ENCODE assay signal across 10 mouse cellular contexts in the genomic region with DNA sequence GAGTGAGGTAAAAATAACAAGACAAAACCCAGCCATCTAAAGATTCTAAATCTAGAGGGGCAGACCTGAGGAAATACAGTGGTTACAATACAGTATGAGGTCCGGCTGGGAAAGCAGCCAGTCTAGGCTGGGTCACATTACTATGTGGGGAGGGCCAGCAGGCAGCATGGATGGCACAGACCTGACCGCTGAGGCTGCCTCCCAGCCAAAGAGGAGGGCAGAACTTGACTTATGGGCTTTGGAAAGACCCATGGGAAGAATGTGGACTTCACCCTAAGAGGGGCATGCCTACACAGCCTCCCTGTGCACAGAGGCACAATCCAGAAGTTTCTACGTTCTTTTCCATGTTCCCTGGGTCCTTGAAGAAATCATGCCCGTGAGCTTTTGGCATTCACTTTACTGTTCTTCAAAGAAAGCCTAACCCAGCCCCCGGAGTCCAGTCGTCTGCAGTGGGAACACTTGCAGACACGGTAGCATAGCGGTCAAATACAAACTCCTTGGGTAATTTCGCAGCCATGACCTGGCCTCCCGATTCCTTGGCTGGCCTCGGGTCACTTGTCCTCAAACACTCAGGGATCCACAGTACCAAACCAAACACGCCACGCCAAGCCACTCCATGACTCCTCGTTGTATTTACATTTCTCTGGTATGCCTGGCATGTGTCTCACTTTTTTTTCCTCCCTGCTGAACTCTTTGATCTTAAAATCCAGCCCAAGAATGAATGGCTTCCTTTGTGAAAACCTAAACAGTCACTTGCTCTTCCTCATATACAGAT.
A peak's percentile ranks its signal among the peaks of the same experiment; 100 is the strongest.
DNase-seq lines count a peak whose midpoint lies in the region; ATAC-seq and TF ChIP-seq lines count a peak whose summit lies in the region.
"Had no signal": no experiment of that assay in that cellular context is flagged by ENCODE, and none has a peak within 500 bp of the region (broad histone marks: within the 10 kb centered on the region; RNA-seq: fewer than 3 reads in every experiment).

No protein-coding gene starts in this region.

- H3K4me1 ChIP-seq in heart, embryonic 16.5 days (ENCODE audit: control insufficient read depth, insufficient read depth, low read length) = peaks cover 12% of the 10 kb centered on the region
- peaks cover 20% of the 10 kb centered on the region for H3K4me1 ChIP-seq in embryonic facial prominence, embryonic 13.5 days
- H3K4me1 ChIP-seq in lung, embryonic 16.5 days (replicated peaks; ENCODE audit: control insufficient read depth, insufficient read depth, low read length) = peaks cover 42% of the 10 kb centered on the region
- no peaks in the 10 kb centered on the region for H3K4me1 ChIP-seq in cerebellum, adult 2 months (ENCODE audit: control insufficient read depth, insufficient read depth, low read length)
- H3K4me1 ChIP-seq: megakaryocyte, embryonic 14.5 days had no signal

- no peak for TF ChIP-seq POLR2A in brain, embryonic 14.5 days (IDR thresholded peaks at IDR 0.05; ENCODE audit: borderline replicate concordance, extremely low read depth, insufficient read depth, insufficient read length, poor library complexity, severe bottlenecking)
- no peak for TF ChIP-seq POLR2A in cerebellum, adult 2 months (IDR thresholded peaks at IDR 0.05; ENCODE audit: borderline replicate concordance, insufficient read depth, low read length)

- intact Hi-C loops in heart, postnatal 10 days (cut with DNase I) = no loop called here

- H3K4me3 ChIP-seq in heart, embryonic 16.5 days (ENCODE audit: low read length) = no peak overlapping the region
- no peak overlapping the region for H3K4me3 ChIP-seq in embryonic facial prominence, embryonic 13.5 days
- H3K4me3 ChIP-seq in lung, embryonic 16.5 days (ENCODE audit: low read length) = peak overlapping the region; percentile 3; the same call in 1 of the 2 replicates
- no peak overlapping the region for H3K4me3 ChIP-seq in cerebellum, adult 2 months (replicated peaks; ENCODE audit: insufficient read depth, low read depth, low read length)
- H3K4me3 ChIP-seq: megakaryocyte, embryonic 14.5 days had no signal

- no peak overlapping the region for H3K27ac ChIP-seq in heart, embryonic 16.5 days (ENCODE audit: low read length)
- peak overlapping the region; percentile 44; the same call in 1 of the 2 replicates for H3K27ac ChIP-seq in embryonic facial prominence, embryonic 13.5 days
- peak overlapping the region; percentile 93 for H3K27ac ChIP-seq in lung, embryonic 16.5 days (ENCODE audit: low read length)
- H3K27ac ChIP-seq in cerebellum, adult 2 months (ENCODE audit: insufficient read depth, low read length) = no peak overlapping the region

- peak overlapping the region; percentile 15 for H3K4me2 ChIP-seq in heart, embryonic 16.5 days (ENCODE audit: low read depth, low read length)
- peak overlapping the region; percentile 31 for H3K4me2 ChIP-seq in embryonic facial prominence, embryonic 13.5 days
- H3K4me2 ChIP-seq in lung, embryonic 16.5 days (ENCODE audit: low read depth, low read length) = peak overlapping the region; percentile 40

- DNase-seq in heart, postnatal 10 days = no peak
- peak; percentile 33 for DNase-seq in brain, embryonic 14.5 days (ENCODE audit: low read depth)
- no peak for DNase-seq in cerebellum, adult 2 months
- DNase-seq in frontal cortex, postnatal 36 days (ENCODE audit: low spot score in 2 of 2) = no peak
- DNase-seq in ovary, postnatal 10 days (ENCODE audit: low spot score) = no peak
- DNase-seq: thymus, postnatal 14 days had no signal

- ATAC-seq in heart, embryonic 16.5 days (replicated peaks; ENCODE audit: extremely low read depth, insufficient read depth, low FRiP score) = 0 out of 2 replicates have a peak, but pooled peaks have one; percentile 10
- no peak for ATAC-seq in embryonic facial prominence, embryonic 13.5 days (ENCODE audit: insufficient number of reproducible peaks, insufficient read depth, low FRiP score, low TSS enrichment, low read depth)
- peak; percentile 93 for ATAC-seq in lung, embryonic 16.5 days (ENCODE audit: low read depth)

- no peak for TF ChIP-seq CTCF in brain, embryonic 14.5 days (IDR thresholded peaks at IDR 0.05; ENCODE audit: borderline replicate concordance, extremely low read depth, insufficient read depth, insufficient read length)
- TF ChIP-seq CTCF in cerebellum, adult 2 months (IDR thresholded peaks at IDR 0.05; ENCODE audit: borderline replicate concordance, insufficient read depth, low read depth, low read length) = no peak

- no peaks in the 10 kb centered on the region for H3K36me3 ChIP-seq in heart, embryonic 16.5 days (ENCODE audit: control insufficient read depth, insufficient read depth)
- H3K36me3 ChIP-seq in embryonic facial prominence, embryonic 13.5 days = no peaks in the 10 kb centered on the region
- no peaks in the 10 kb centered on the region for H3K36me3 ChIP-seq in lung, embryonic 16.5 days (ENCODE audit: control insufficient read depth, insufficient read depth, low read length)

- H3K9me3 ChIP-seq in heart, embryonic 16.5 days (replicated peaks; ENCODE audit: control insufficient read depth, low read length) = no peaks in the 10 kb centered on the region
- H3K9me3 ChIP-seq in embryonic facial prominence, embryonic 13.5 days = no peaks in the 10 kb centered on the region
- no peaks in the 10 kb centered on the region for H3K9me3 ChIP-seq in lung, embryonic 16.5 days (ENCODE audit: control insufficient read depth, low read length)
- H3K9me3 ChIP-seq: megakaryocyte, embryonic 14.5 days had no signal

- H3K9ac ChIP-seq in heart, embryonic 16.5 days (ENCODE audit: low read length) = no peak overlapping the region
- H3K9ac ChIP-seq in embryonic facial prominence, embryonic 13.5 days = no peak overlapping the region
- peak overlapping the region; percentile 42 for H3K9ac ChIP-seq in lung, embryonic 16.5 days (ENCODE audit: low read length)

- 37% methylated on average over 14 of the region's 14 CpGs for WGBS in heart, embryonic 16.5 days
- 31% methylated on average over 14 of the region's 14 CpGs for WGBS in embryonic facial prominence, embryonic 13.5 days
- 11% methylated on average over 14 of the region's 14 CpGs for WGBS in lung, embryonic 16.5 days
- 30% methylated on average over 14 of the region's 14 CpGs for WGBS in cerebellum, adult 2 months

- H3K27me3 ChIP-seq in heart, embryonic 16.5 days (ENCODE audit: control insufficient read depth, insufficient read depth, low read length) = no peaks in the 10 kb centered on the region
- no peaks in the 10 kb centered on the region for H3K27me3 ChIP-seq in embryonic facial prominence, embryonic 13.5 days
- H3K27me3 ChIP-seq in lung, embryonic 16.5 days (ENCODE audit: control insufficient read depth, insufficient read depth, low read depth, low read length) = no peaks in the 10 kb centered on the region
- H3K27me3 ChIP-seq in cerebellum, adult 2 months (ENCODE audit: control insufficient read depth, insufficient read depth, low read length) = no peaks in the 10 kb centered on the region
- H3K27me3 ChIP-seq: megakaryocyte, embryonic 14.5 days had no signal

Comparison
In these comparisons a context has a peak if more than half of its experiments do, and no peak if none do; other contexts are left out.
1. H3K27ac ChIP-seq: peak in embryonic facial prominence, embryonic 13.5 days (single experiment) and lung, embryonic 16.5 days (single experiment); none in heart, embryonic 16.5 days (single experiment) and cerebellum, adult 2 months (single experiment).
2. Peak in every context shown above with its lines, with median percentiles within 50 percentile points of each other: H3K4me2 ChIP-seq.